Mouse (Mus musculus): ENCODE measurements around the gene Dlg2.

- TF ChIP-seq EP300 (IDR thresholded peaks at IDR 0.05; ENCODE audit: insufficient read depth, low read depth, low read length), result no peak
- no peak for TF ChIP-seq CTCF (IDR thresholded peaks at IDR 0.05)
- TF ChIP-seq POLR2A (IDR thresholded peaks at IDR 0.05; ENCODE audit: insufficient read depth, low read depth, low read length), result no peak
Observed at GRCm38 (mm10) chr7:91591261-91592170, 1115.0 kb downstream of the Dlg2 start.
